Comparison of ENCODE assay signal across 7 mouse cellular contexts in genomic region chr14:53709627-53710026, GRCm38 (mm10).
A peak's percentile ranks its signal among the peaks of the same experiment; 100 is the strongest.
DNase-seq lines count a peak whose midpoint lies in the region; ATAC-seq and TF ChIP-seq lines count a peak whose summit lies in the region.
"Not testable (repeated sequence)": the region's sequence is repeated elsewhere in the genome, so short reads cannot be mapped to it uniquely, and the experiment has no call there.

No protein-coding gene starts in this region.

- not testable (repeated sequence) for H3K4me3 ChIP-seq in CH12.LX (replicated peaks in 1 of 3; ENCODE audit: low read depth in 2 of 3, low read length in 2 of 3, poor library complexity in 1 of 3); embryonic facial prominence, embryonic 11.5 days (ENCODE audit: low read depth, low read length); heart, adult 2 months; liver, adult 2 months (ENCODE audit: insufficient read depth, low read depth, low read length); midbrain, embryonic 14.5 days (replicated peaks; ENCODE audit: low read depth, low read length); stomach, postnatal 0 days (ENCODE audit: low read depth, low read length)

- TF ChIP-seq EP300 in CH12.LX (IDR thresholded peaks at IDR 0.05; ENCODE audit: low read length); heart, adult 2 months (IDR thresholded peaks at IDR 0.05; ENCODE audit: insufficient read depth, low read depth, low read length); stomach, postnatal 0 days (optimal IDR thresholded peaks at IDR 0.05): not testable (repeated sequence)

- not testable (repeated sequence) for H3K4me1 ChIP-seq in CH12.LX (ENCODE audit: control insufficient read depth in 1 of 2, insufficient read depth in 2 of 2); embryonic facial prominence, embryonic 11.5 days (ENCODE audit: control insufficient read depth, insufficient read depth, low read length); heart, adult 2 months (ENCODE audit: control insufficient read depth, insufficient read depth, low read length); liver, adult 2 months (ENCODE audit: control insufficient read depth, insufficient read depth, low read length); midbrain, embryonic 14.5 days (ENCODE audit: control insufficient read depth, insufficient read depth, low read length); stomach, postnatal 0 days (replicated peaks; ENCODE audit: control insufficient read depth, insufficient read depth)

- H3K9me3 ChIP-seq in CH12.LX (replicated peaks; ENCODE audit: low read length); embryonic facial prominence, embryonic 11.5 days (replicated peaks; ENCODE audit: control insufficient read depth, low read length); midbrain, embryonic 14.5 days (ENCODE audit: control insufficient read depth, low read length); stomach, postnatal 0 days (ENCODE audit: control insufficient read depth, low read length): not testable (repeated sequence)

- WGBS in embryonic facial prominence, embryonic 11.5 days = 13% methylated on average over 3 of the region's 3 CpGs
- WGBS in heart, adult 2 months = 8% methylated on average over 3 of the region's 3 CpGs
- WGBS in liver, adult 2 months = 8% methylated on average over 3 of the region's 3 CpGs
- 9% methylated on average over 3 of the region's 3 CpGs for WGBS in midbrain, embryonic 14.5 days
- 7% methylated on average over 3 of the region's 3 CpGs for WGBS in stomach, postnatal 0 days

- not testable (repeated sequence) for H3K27ac ChIP-seq in CH12.LX (ENCODE audit: insufficient read depth, low read depth); embryonic facial prominence, embryonic 11.5 days (replicated peaks; ENCODE audit: low read depth, low read length); heart, adult 2 months; liver, adult 2 months (replicated peaks; ENCODE audit: insufficient read depth, low read depth, low read length); midbrain, embryonic 14.5 days (replicated peaks; ENCODE audit: low read depth, low read length); stomach, postnatal 0 days (replicated peaks)

- H3K36me3 ChIP-seq in CH12.LX (replicated peaks in 1 of 2; ENCODE audit: control insufficient read depth in 1 of 2, insufficient read depth in 1 of 2, low read length in 1 of 2); embryonic facial prominence, embryonic 11.5 days (replicated peaks; ENCODE audit: control insufficient read depth, insufficient read depth, low read depth, low read length); heart, adult 2 months (ENCODE audit: control insufficient read depth, insufficient read depth, low read length); liver, adult 2 months (ENCODE audit: control insufficient read depth, insufficient read depth, low read length); midbrain, embryonic 14.5 days (ENCODE audit: control insufficient read depth, insufficient read depth, low read length); stomach, postnatal 0 days (ENCODE audit: control insufficient read depth, insufficient read depth, low read length): not testable (repeated sequence)

- ATAC-seq in embryonic facial prominence, embryonic 11.5 days (replicated peaks; ENCODE audit: insufficient number of reproducible peaks, low FRiP score, low TSS enrichment, low read depth); midbrain, embryonic 14.5 days (ENCODE audit: low FRiP score, low TSS enrichment); stomach, postnatal 0 days (ENCODE audit: low FRiP score, low TSS enrichment): not testable (repeated sequence)

- TF ChIP-seq CTCF in CH12.LX (conservative IDR thresholded peaks at IDR 0.05 in 1 of 2, IDR thresholded peaks at IDR 0.05 in 1 of 2; ENCODE audit: low read depth in 2 of 2, low read length in 2 of 2) = peak in 1 of 2 experiments; percentile 46; a peak in 2 of 4 replicates
- peak; percentile 51 for TF ChIP-seq CTCF in heart, adult 2 months (IDR thresholded peaks at IDR 0.05)
- not testable (repeated sequence) for TF ChIP-seq CTCF in liver, adult 2 months (IDR thresholded peaks at IDR 0.05; ENCODE audit: low read depth, low read length)
- peak; percentile 65 for TF ChIP-seq CTCF in stomach, postnatal 0 days (IDR thresholded peaks at IDR 0.05; ENCODE audit: low read depth)

- not testable (repeated sequence) for H3K79me2 ChIP-seq in CH12.LX (replicated peaks; ENCODE audit: control insufficient read depth, extremely low read depth, insufficient read depth, poor library complexity, severe bottlenecking); heart, adult 2 months (replicated peaks; ENCODE audit: control insufficient read depth, insufficient read depth, low read length); liver, adult 2 months (ENCODE audit: control insufficient read depth, insufficient read depth, low read length)

- DNase-seq in CH12.LX (ENCODE audit: extremely low read depth) = peak; percentile 55
- peak; percentile 63 for DNase-seq in embryonic facial prominence, embryonic 11.5 days (ENCODE audit: low spot score)
- DNase-seq in heart, adult 2 months; stomach, postnatal 0 days (ENCODE audit: low spot score): not testable (repeated sequence)
- peak; percentile 1 to 3 for DNase-seq in kidney, postnatal 36 days
- peak; percentile 1 for DNase-seq in liver, adult 2 months (ENCODE audit: extremely low read depth, low read depth, low spot score)
- DNase-seq in midbrain, embryonic 14.5 days = peak; percentile 72

- not testable (repeated sequence) for H3K4me2 ChIP-seq in CH12.LX (ENCODE audit: insufficient read depth, low read depth, poor library complexity, severe bottlenecking); embryonic facial prominence, embryonic 11.5 days (ENCODE audit: low read depth, low read length); midbrain, embryonic 14.5 days (ENCODE audit: low read length); stomach, postnatal 0 days (replicated peaks; ENCODE audit: low read depth)

- TF ChIP-seq POLR2A in CH12.LX (IDR thresholded peaks at IDR 0.05; ENCODE audit: low read depth, low read length); heart, adult 2 months (IDR thresholded peaks at IDR 0.05; ENCODE audit: insufficient read depth, low read depth, low read length); liver, adult 2 months (IDR thresholded peaks at IDR 0.05; ENCODE audit: extremely low read depth, insufficient read depth, low read length): not testable (repeated sequence)

- in situ Hi-C loops in CH12.LX (cut with MboI; ENCODE audit: low pct_ligation_motif_present, low pct_unique_long_range_greater_than_20kb, low sequenced_read_pairs) = not testable (repeated sequence)

- dilution Hi-C loops in CH12.LX (cut with MboI; ENCODE audit: extremely low pct_ligation_motif_present, extremely low pct_unique_long_range_greater_than_20kb, low sequenced_read_pairs) = not testable (repeated sequence)

- H3K9ac ChIP-seq in CH12.LX (ENCODE audit: insufficient read depth, low read depth); embryonic facial prominence, embryonic 11.5 days (replicated peaks; ENCODE audit: low read length); heart, adult 2 months (ENCODE audit: low read depth, low read length); liver, adult 2 months (ENCODE audit: low read depth, low read length); midbrain, embryonic 14.5 days (replicated peaks; ENCODE audit: low read length); stomach, postnatal 0 days (ENCODE audit: low read length): not testable (repeated sequence)

- intact Hi-C loops in heart, adult 2 months (cut with DNase I) = not testable (repeated sequence)

- TF ChIP-seq RAD21 in CH12.LX (IDR thresholded peaks at IDR 0.05; ENCODE audit: low read depth, low read length) = not testable (repeated sequence)

- H3K27me3 ChIP-seq in CH12.LX (replicated peaks); embryonic facial prominence, embryonic 11.5 days (ENCODE audit: control insufficient read depth, insufficient read depth, low read length); heart, adult 2 months (ENCODE audit: control insufficient read depth, insufficient read depth, low read length); liver, adult 2 months (ENCODE audit: control insufficient read depth, insufficient read depth, low read length); midbrain, embryonic 14.5 days (ENCODE audit: control insufficient read depth, insufficient read depth, low read length); stomach, postnatal 0 days (ENCODE audit: control insufficient read depth, insufficient read depth, low read length): not testable (repeated sequence)
